Mouse (Mus musculus): ENCODE results near the gene Hsd17b3.
A peak's percentile ranks its signal among the peaks of the same experiment; 100 is the strongest.

Hsd17b3 gene

DNA sequence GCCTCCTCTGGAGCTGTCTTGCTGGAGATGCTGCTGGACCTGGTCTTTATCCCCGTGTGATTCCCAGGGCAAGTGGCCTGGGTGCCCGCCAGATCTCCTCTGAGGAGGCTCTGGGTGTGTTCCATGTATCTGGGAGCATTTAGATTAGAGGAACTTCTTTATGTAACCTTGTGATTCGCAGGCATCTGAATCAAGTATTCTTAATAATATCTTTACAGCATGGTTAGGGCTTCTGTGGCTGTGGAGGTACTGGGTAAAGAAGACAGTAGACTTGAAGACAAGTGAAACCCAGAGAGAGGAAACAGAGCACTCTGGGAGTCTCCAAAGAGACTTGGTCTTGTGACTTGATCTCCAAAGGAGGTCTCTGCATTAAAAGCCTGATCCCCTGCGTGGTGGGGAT is at the start of gene Hsd17b3:
Hsd17b3 (minus strand) TSS at position 101 of the 400 bp plus-strand sequence.
- DNase-seq: no peak

DNA sequence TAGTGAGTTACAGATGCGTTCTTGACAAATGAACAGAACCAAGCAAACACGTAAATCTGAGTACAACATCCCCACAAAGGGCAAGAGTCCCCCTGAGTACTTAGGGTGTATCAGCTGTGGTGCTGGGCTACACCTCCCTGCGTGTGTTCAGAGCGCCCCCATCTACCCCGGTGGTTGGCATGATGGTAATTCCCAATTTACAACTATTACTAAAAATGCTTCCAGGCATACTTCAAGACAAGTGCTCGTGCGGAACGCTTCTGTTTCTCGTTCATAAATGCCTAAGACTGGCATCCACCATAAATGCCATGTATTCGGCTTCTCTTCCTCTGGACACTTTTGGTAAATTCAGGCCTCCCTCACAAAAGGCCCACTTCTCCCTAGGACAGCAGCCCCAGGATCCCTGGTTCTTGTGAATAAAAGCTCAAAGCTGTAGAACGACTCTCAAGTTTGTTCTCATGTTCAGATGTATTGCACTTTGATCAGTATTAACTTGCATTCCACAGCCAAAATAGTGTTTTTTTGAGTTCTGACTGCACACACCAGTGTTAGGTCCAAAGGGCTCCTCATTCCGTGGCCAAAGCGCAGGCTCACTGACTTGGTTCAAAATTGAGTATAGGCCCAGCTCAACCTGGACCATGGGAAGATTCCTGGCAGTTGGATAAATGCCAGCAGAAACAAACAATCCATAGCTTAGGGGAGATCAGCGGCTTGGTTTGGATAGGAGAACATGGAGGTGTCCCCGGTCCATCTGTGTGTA is 40.8 kb upstream of the Hsd17b3 start:
- DNase-seq: peak; percentile 75

DNA sequence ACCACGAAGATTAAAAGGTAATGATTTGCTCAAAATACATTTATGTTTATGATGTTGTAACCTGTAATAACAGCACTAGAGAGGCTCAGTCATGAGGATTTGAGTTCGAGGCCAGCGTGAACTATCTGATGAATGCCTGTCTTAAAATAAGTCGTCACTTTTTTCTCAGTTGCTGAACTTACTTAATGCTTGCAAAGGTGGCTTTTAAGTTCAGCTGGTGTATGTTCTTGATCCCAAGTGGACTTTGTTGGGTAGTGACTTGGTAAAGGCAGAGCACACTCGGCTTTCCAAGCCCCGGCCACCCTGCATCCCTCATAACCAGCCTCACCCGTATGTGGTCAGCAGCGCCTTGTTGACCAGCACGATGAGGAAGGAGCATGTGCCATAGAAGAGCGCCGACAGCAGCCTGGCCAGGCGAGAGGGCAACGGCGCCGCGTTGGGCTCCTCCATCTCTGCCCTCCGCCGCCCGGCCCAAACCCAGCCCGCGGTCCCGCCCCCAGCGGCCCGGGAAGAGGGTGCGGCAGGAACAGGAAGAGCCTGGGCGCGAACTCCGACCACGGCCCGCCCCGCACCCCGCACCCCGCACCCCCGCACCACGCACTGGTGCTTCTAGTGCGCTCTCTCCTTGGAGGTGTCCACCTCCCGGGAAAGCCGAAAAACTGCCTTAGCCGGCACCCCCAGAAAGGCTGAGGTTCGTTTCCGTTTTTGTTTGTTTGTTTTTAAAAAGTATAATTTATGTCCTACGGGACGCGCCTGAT is 40.0 kb upstream of the Hsd17b3 start, which contains the start of gene Slc35d2:
Slc35d2 (minus strand) TSS at position 511 of the 758 bp plus-strand sequence.
- DNase-seq: peak; percentile 83

DNA sequence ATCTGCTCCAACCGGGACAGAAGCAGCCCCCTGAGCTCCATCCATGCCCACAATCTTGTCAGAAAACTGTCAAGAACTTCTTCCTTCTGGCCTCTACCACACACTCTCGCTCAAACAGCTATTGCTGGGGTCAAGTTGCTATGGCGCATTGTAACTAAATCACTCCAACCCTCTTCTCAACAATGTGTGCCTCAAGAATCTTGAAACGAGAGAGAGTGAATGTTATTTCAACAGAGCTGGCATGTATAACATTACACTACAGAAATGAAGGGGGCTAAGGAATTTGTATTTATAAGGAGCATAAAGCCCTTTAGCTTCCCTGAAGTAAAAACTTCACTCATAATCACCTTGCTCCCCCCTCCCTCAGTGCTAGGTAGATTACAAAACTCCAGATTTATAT is 37.3 kb upstream of the Hsd17b3 start:
- no peak for DNase-seq

DNA sequence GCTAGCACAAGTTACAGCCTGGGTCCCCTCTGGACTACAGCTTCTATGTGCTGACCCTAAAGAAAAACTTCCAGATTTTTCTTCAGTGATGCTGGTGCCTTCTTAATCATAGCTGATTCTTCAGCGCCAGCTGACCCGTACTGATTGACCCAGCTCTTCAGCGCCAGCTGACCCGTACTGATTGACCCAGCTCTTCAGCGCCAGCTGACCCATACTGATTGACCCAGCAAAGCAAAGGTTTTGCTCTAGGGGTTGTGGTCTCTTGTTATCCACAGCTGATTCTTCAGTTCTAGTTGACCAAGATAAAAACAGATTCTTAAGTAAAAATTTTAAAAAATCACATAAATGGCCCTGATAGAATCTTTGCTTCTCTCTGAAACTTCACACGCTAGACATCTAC is 35.9 kb upstream of the Hsd17b3 start:
- no peak for DNase-seq

DNA sequence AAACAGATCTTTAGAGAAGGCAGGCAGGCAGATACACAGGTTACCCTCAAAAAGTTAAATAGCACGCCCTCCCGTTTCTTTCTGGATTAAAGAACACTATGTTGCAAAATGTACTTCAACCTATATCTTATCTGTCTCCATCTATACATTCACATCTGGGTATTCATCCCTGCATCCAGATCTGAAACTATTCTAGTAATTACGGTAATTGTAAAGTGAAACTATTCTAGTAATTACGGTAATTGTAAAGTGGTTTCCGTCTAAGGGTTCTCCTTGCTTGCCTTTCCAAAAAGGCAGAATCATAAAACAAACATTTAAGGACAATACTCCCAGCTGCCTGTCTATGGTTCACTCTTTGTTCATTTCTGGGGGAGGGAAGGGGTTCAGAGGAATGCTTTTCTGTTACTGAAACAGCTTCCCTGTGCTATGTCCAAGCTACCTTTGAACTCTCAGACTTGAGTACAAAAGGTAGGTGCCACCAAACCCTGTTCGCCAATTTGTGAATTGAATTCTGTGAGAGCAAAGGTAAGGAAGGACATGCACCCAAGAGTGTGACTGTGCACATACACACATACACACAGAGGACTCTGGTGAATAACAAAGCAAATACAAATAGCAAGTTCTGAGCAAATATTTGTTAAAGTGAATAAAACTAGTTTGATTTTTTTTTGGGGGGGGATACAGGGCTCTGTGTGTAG is 34.6 kb upstream of the Hsd17b3 start:
- DNase-seq: no peak

DNA sequence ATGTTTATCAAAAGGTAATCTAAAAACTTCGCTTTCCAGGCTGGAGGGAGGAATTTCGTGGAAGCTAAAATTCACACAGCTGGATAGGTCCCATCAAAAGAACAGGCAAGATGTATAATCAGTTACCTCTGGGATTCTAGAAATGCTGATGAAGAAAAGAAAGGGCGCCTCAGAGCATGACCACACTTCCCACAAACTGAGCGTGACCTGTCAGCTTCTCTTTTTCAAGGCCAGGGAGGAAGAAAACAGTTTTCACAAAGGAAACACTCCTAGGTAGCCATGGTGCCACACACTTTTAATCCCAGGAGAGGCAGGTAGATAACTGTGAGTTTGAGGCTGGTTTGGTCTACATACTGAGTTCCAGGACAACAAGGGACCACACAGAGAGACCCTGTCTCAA is 31.7 kb upstream of the Hsd17b3 start:
- no peak for DNase-seq

DNA sequence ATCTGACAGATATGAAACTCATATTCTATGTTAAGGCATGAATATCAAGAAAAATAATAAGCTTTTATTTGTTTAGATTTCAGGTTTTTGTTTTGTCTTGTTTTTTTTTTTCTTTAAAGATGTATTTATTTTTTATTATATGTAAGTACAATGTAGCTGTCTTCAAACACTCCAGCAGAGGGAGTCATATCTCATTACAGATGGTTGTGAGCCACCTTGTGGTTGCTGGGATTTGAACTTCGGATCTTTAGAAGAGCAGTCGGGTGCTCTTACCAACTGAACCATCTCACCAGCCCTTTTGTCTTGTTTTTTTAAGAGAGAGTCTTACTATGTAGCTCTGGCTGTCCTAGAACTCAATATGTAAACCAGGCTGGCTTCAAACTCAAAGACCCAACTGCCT is 28.4 kb upstream of the Hsd17b3 start:
- no peak for DNase-seq

DNA sequence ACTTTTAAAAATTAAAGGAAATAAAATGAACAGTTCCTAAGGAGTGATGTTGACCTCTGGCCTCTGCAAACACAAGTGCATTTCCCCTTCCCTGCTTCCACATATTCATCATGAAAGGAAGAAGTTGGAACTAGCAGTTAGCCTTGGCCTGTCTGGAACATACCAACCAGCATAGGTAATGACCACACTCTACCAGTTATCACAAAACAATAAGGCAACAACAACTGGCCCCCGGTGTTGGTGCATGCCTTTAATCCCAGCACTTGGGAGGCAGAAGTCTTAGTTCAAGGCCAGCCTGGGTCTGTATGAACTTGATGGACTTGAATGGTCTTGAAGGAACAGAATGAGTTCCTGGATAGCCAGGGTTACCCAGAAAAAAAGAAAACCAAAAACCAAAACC is 21.4 kb upstream of the Hsd17b3 start:
- DNase-seq: no peak

DNA sequence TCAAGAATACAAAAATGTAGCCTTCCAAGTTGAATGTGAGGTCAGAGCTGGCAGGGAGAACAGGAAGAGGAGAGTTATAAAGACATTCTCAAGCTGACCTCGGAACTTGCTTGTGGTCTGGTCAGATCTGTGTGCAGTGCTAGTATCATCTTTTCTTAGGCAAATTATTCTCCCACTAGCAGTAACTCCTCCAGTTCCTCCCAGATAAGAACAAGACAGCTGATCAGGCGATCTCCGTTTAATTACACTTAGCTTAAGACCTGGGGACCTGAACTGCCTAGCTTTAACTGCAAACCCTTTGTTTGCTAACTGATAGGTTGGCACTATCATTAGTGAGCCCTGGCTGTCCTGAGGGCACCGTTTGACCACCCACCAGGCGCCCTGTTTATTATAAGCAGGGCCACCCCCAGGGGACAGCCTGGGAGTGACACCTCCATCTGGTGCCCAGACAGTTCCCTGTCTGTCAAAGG is 19.4 kb upstream of the Hsd17b3 start:
- no peak for DNase-seq

DNA sequence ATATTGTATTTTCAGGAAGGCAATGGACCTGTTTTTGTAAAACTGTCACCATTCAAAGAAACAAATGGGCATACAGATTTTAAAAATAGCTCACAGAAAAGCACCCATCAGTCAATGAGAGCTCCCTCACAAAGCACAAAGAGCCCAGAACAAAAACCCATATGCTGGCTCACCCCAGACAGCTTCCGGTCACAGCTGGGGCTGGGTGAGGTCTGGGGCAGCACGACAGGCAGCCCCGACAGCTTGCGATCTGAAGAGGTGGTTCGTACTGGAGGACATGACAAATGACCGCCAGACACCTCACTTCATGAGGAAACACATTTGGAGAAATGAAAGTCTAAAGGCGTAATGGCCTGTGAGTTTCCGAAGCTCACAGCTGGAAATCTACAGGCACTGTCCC is 18.5 kb upstream of the Hsd17b3 start:
- DNase-seq: no peak

DNA sequence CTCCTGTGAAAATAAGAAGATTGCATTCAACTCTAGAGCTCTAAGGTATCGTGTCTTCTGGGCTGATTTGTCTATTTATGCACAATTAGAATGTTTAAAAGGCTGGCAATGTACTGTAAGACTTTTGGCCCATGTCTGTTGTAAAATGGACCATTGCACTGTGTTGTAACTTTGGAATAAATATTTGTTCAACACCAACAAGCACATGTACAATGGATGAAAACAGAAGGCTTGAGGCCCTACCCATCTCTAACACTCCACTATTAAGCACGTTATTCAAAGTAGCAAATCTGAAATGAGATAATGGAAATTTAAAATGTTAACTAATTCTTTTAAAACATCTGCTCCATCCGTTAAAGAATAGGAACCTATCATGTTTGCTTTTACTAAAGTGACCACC is 18.1 kb upstream of the Hsd17b3 start:
- no peak for DNase-seq

DNA sequence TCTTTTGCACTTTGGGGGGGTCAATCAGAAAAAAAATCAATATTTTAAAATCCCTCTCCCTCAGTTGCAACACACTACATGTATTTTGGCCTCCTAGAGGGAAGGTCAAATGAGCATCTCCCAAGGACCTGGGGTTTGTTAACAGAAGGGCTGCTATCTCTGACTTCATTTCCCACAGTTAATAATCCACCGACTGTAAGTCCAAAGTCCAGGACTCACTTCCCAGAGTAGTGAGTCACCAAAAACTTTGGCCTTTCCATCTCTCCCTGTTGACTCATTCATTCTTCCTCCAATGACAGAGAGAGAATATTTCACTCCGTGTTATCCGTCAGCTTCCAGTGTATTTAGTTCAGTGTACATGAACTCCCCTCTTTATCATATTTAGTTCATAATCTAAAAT is 16.7 kb upstream of the Hsd17b3 start:
- DNase-seq: peak; percentile 20

DNA sequence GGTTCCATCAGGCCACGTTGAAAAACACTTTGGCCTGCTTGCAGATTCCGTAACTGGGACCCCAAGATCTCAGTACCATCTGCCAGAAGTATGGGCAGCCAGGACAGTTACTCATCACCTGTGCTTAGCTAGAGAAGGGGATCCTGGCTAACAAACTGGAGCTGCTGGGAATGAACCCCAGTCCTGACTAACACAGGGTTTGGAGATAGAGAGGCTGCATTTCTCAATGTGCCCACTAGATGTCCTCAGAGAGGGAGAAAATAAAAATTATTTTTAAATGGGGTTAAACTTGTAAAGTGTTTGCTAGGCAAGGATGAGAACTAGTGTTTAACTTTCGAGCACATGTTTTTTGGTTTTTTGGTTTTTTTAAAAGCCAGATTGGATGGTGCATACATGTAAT is 11.2 kb upstream of the Hsd17b3 start:
- peak; percentile 42 for DNase-seq

DNA sequence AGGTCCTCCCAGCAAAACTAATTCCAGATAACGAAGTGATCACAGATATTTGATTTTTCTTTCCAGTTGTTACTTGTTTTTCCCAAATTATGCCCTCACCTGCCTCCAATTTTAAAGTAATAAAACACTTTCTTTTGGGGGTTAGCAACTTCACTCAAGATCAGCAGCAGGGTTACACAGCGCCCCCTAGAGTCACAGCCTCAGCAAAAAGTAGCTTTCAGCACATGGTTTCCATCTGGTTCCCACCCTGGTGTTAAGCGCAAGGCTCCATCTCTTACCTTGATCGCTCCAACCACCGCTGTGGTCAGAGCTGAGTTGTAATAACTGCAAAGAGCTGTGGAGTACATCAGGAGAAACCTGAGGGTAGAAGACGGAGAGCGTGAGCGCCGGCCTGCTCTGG is 10.0 kb upstream of the Hsd17b3 start:
- peak; percentile 27 for DNase-seq

DNA sequence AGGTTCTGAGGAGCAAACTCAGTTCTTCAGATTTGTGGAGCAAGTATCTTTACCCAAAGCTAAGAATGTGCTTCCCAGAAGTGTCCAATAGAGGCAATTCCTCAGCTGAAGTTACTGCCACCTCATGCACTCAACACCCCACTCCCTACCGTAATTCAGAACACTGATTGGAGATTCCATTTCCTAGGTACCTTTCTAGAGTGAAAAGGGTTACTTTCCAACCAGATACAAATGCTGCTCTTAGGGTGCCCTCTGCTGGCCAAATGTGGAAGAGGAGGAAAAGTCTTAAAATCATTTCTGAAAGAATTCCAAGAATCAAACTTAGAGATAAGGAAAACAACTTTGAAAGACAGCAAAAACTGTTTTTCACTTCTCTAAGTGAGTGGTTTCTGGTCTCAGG is 4.3 kb upstream of the Hsd17b3 start:
- DNase-seq: peak; percentile 82

DNA sequence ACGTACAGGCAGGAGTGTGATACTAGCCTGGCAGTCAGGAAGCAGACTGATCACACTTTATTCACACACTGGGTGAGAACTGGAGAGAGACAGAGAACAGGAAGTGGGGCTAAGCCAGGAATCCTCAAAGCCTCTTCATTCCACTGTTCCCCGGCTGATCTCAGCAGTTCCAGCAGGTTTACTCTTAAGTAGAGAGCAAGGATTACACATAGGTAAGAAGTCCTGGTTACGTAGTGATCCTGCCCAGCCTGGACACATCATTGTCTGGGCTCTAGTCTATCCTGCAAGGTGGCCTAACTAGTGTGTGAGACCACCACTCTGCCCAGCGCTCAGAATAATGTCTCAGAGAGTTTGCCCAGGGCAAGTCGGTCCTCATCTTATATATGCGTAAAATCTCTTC is 3.7 kb upstream of the Hsd17b3 start:
- no peak for DNase-seq

DNA sequence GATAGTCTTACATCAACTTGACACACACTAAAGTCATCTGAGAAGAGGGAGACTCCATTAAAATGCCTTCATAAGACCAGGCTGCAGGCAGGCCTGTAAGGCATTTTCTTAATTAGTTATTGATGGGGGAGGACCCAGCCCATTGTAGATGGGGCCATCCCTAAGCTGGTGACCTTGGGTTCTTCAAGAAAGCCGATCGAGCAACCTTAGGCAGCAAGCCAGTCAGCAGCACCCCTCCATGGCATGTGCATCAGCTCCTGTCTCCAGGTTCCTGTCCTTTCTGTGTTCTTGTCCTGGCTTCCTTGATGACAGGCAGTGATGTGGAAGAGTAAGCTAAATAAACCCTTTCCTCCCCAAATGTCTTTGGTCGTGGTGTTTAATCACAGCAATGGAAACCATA is 3.1 kb upstream of the Hsd17b3 start:
- no peak for DNase-seq

DNA sequence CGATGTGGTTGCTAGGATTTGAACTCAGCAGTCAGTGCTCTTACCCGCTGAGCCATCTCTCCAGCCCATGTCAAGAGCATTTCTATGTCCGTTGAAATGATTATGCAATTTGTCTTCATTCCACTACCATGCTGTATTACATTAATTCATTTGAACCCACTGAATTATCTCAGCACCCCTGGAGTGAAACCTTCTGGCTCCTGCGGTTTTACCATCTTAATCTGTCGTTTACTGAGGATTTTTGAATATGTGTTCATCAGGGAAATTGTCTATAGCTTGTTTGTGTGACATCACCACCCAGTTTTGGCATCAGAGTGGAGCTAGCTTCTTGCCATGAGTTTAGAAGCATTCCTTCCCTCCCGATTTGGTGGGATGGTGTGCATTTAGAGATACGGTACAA is 2.0 kb upstream of the Hsd17b3 start:
- DNase-seq: no peak

DNA sequence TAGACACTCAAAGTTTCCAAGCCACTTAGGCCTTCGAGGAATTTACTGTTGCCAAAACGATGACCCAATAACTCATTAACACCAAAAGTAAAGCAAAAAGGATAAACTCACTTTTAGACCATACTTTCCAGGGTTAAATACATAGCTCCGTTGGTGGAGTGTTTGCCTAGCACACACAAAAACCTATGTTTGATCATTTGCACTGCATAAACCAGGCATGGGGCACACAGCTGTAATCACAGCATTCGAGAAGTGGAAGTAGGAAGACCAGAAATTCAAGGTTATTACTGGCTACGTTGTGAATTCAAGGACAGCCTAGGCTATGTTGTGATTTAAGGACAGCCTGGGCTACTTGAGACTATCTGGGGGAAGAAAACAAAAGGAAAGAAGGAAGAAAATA is 1.2 kb upstream of the Hsd17b3 start:
- DNase-seq: no peak

DNA sequence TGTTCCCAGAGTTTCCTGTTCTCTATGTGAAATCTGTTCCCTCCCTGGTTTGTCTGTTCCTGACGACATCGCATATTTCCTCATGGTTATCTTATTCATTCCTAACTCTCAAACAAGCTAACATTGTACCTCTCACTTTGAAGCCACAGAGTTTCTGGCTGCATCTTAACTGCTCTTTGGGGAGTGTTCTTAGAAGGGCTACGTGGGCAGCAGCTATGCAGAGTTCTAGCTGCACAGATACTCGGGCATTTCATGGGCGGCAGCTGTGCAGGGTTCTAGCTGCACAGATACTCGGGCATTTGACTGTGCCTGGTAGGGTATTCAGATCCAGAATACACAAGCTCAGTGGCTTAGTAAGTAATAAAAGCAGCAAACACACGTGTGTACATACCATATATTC is 973 bp downstream of the Hsd17b3 start:
- DNase-seq: no peak

DNA sequence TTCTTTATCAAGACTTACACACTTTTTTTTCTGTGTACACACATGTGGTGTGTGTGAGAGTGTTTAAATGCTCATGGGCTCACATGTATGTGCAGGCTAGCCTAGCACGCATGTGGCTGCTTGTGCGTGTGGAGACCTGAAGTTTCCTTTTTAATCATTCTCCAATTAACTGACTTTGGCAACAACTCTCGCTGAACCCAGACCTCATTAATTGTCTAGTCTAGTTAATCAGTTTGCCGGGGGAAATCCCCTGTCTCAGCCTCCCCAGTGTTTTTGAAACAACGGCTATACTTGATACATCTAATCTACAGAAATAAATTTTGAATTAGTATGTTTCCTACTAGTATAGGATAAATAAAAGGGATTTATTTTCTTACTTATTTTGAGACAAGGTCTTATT is 3.0 kb downstream of the Hsd17b3 start:
- no peak for DNase-seq

DNA sequence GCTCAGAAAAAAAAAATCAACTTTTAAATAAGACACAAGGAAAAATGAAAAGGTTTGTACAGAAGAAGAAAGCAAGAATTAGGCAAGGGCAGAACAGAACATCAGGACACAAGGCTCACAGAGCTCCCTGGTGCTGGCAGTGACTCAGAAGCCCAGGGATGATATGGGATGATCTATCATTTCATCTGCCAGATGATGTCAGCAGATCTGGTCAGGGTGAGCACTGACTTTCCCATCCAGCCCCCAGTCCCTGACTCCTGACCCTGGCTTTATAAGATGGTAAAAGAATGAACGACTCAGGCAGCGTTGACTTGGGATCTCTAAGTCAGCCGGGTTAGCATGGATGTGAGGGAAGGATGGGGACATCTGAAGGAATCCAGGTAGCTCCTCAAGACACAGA is 5.7 kb downstream of the Hsd17b3 start:
- DNase-seq: no peak

All from kidney, adult 18-20 months (tissue).